Mouse (Mus musculus): ENCODE results near the gene Olfr1424.

Olfr1424 gene

DNA sequence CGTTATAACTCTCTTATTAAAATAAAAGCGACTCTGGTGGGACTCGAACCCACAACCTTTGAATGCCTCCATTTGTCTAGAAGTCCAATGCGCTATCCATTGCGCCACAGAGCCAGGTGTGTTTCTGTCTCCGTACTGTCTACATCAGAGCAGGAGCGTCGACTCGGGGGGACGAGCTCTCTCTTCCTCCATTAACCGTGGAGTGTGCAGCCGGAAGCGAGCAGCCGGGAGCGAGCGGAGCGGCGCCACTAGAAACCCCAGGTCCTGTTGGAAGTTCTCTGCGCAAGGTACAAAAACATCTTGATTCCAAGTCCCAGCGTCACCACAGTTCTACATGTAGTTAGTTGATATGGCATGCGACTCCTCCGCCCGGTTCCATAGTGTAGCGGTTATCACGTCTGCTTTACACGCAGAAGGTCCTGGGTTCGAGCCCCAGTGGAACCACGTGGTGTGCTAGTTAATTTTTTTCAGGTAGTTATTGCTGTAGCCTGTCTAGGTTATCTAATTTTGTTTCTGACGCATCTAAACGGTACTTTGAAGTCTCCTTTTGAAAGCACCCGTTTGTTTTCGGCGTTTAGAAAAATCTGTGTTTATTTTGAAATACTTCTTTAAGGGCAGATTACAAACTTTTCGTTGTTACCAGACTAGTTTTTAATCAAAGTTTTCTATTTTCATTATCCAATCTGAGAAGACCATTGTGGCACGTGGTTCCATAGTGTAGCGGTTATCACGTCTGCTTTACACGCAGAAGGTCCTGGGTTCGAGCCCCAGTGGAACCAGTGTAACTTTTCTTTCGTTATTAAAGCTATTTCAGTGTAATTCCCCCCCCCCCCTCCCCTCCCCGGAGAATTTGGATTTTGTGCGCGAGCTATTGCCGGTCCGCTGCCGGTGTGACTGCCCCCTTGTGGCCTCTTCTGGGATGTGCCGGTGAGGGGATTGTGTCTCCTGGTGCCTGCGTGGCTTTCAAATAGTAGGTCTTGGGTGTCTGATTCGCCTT is 50.6 kb downstream of the Olfr1424 start:
- Histone ChIP-seq H3K36me3 (ENCODE audit: insufficient read depth, low read length) (no peaks in the 10 kb centered on the region), H3K9me3 (ENCODE audit: low read length) (no peaks in the 10 kb centered on the region), H3K4me3 (replicated peaks; ENCODE audit: low read length) (peak overlapping the region; percentile 89), H3K4me1 (replicated peaks; ENCODE audit: low read depth, low read length) (peaks cover 41% of the 10 kb centered on the region), H3K27me3 (ENCODE audit: insufficient read depth, low read length) (peaks cover 11% of the 10 kb centered on the region)
- TF ChIP-seq CTCF (conservative IDR thresholded peaks at IDR 0.05; ENCODE audit: low read length) (peak; percentile 70), NANOG (IDR thresholded peaks at IDR 0.05; ENCODE audit: borderline replicate concordance, low read length) (no peak)

GRCm38 (mm10) chr19:12010916-12011559 is 51.4 kb downstream of the Olfr1424 start:
- TF ChIP-seq NANOG (IDR thresholded peaks at IDR 0.05; ENCODE audit: borderline replicate concordance, low read length), result no peak
- TF ChIP-seq POU5F1 (IDR thresholded peaks at IDR 0.05; ENCODE audit: borderline replicate concordance, low read length), result peak; percentile 47; the same call in 1 of the 2 replicates
- TF ChIP-seq CTCF (conservative IDR thresholded peaks at IDR 0.05; ENCODE audit: low read length), result no peak
- Histone ChIP-seq H3K4me1 (replicated peaks; ENCODE audit: low read depth, low read length) (peaks cover 42% of the 10 kb centered on the region), H3K9me3 (ENCODE audit: low read length) (no peaks in the 10 kb centered on the region), H3K4me3 (replicated peaks; ENCODE audit: low read length) (peak overlapping the region; percentile 89), H3K36me3 (ENCODE audit: insufficient read depth, low read length) (no peaks in the 10 kb centered on the region), H3K27me3 (ENCODE audit: insufficient read depth, low read length) (peaks cover 12% of the 10 kb centered on the region)

DNA sequence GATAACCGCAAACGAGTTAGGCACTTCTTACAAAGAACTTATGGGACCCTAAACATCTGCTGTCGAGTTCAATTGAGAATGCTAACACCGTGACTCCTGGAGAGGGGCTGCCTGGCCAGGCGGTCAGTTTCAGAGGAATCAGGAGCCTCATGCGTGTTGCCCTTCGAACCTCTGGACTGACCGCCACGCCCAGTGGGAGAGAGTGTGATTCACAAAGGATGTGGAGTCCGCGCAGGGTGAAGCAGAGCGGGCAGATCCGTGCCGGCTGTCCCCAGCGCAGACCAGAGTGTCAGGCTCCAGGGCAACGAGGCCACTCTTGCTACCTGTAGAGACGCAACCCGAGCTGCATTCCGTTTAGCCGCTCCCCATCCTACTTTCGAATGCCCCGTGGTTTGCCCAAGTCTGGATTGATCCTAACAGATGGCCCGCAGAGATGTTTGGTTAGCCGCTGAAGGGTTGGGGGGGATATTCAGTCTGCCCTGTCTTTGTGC is 52.2 kb downstream of the Olfr1424 start:
- H3K36me3 ChIP-seq (ENCODE audit: insufficient read depth, low read length), result no peaks in the 10 kb centered on the region
- peak overlapping the region; percentile 89 for H3K4me3 ChIP-seq (replicated peaks; ENCODE audit: low read length)
- peaks cover 12% of the 10 kb centered on the region for H3K27me3 ChIP-seq (ENCODE audit: insufficient read depth, low read length)
- H3K9me3 ChIP-seq (ENCODE audit: low read length), result no peaks in the 10 kb centered on the region
- peaks cover 35% of the 10 kb centered on the region for H3K4me1 ChIP-seq (replicated peaks; ENCODE audit: low read depth, low read length)
- TF ChIP-seq POU5F1 (IDR thresholded peaks at IDR 0.05; ENCODE audit: borderline replicate concordance, low read length), result no peak
- no peak for TF ChIP-seq CTCF (conservative IDR thresholded peaks at IDR 0.05; ENCODE audit: low read length)
- no peak for TF ChIP-seq NANOG (IDR thresholded peaks at IDR 0.05; ENCODE audit: borderline replicate concordance, low read length)

DNA sequence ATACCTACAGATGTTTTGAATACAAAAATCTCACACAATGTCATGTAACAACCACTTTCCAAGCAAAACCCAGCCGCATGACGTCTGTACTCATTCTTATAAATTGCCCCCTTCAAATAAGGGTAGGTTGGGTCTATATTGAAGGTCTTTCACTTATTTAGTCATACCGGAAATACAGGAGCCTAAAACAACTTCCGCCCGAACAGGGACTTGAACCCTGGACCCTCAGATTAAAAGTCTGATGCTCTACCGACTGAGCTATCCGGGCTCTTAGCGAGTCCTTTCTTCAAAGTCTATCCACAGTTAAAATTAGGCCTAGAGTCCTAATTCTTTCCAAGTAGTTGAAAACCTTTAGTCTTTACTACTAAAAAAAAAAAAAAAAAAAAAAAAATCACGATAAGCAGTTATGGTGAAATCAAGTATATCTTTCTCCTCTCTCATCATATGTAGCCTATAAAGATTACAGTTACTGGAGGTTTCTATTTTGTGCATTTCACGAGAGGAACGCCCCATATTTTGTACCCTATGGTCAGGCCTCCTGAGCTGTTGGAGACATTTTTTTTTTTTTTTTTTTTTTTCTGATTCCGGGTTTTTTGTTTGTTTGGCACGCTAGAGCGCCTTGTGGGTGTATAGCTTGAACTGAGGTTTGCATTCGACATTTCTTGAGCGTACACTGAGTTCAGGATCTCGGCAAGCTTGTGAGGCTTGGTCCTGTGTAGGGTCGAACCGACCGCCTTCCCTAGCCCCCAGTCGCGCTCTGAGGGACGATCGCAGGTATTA is 52.8 kb downstream of the Olfr1424 start:
- H3K9me3 ChIP-seq (ENCODE audit: low read length), result no peaks in the 10 kb centered on the region
- H3K27me3 ChIP-seq (ENCODE audit: insufficient read depth, low read length), result peaks cover 12% of the 10 kb centered on the region
- peaks cover 38% of the 10 kb centered on the region for H3K4me1 ChIP-seq (replicated peaks; ENCODE audit: low read depth, low read length)
- peak overlapping the region; percentile 89 for H3K4me3 ChIP-seq (replicated peaks; ENCODE audit: low read length)
- no peaks in the 10 kb centered on the region for H3K36me3 ChIP-seq (ENCODE audit: insufficient read depth, low read length)
- no peak for TF ChIP-seq NANOG (IDR thresholded peaks at IDR 0.05; ENCODE audit: borderline replicate concordance, low read length)
- TF ChIP-seq POU5F1 (IDR thresholded peaks at IDR 0.05; ENCODE audit: borderline replicate concordance, low read length), result no peak
- TF ChIP-seq CTCF (conservative IDR thresholded peaks at IDR 0.05; ENCODE audit: low read length), result no peak
